Mouse (Mus musculus) effector memory CD4-positive, alpha-beta T cell, adult 7 months (primary cell): ENCODE data around the gene Olfr125. TPM values are rescaled to one million over a fixed set of nuclear protein-coding genes. Genes with fewer than 3 reads are reported as not detected.

Experiments used
- polyA plus RNA-seq: library from polyadenylated mRNA; unstranded; fragments of 100-300 nt; shearing (Covaris generic); gene quantifications from one replicate; pipeline ENCODE4 v1.2.1, GENCODE M21; 2017

The Olfr125 gene
- not detected for polyA plus RNA-seq

GRCm38 (mm10) chr17:37832649-37833048 is at the start of gene Olfr125:
Olfr125 (plus strand) TSS chr17:37832949.

DNA sequence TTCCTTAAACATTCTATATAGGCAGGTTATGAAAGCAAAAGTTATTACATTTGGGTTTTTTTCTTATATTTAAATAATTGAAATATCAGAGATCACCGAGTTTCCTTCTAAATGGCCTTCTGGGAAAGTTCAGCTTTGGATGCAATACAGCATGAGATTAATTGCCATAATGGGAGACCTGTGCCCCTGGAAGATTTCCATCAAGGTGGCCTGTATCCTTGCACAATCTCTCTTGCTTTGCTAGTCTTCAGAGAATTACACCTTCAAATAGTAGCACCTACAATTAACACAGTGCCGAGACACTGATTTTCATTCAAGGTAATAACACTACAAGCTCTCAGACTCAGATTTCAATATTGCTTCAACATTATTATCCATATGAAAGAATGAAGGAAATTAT is 39.5 kb upstream of the Olfr125 start, which contains the start of gene Olfr123:
Gene Olfr123 (plus strand): TSS at position 301 of the 400 bp plus-strand sequence.

GRCm38 (mm10) chr17:37799588-37799987 is 33.2 kb upstream of the Olfr125 start, which contains the start of gene Olfr124:
Olfr124 (plus strand) TSS chr17:37799888.

GRCm38 (mm10) chr17:37847183-37847582 is 14.4 kb downstream of the Olfr125 start, which contains the start of gene Olfr126:
Olfr126 (plus strand) TSS chr17:37847483.

Other genes starting within 250 kb of the Olfr125 start
- not detected for gene Olfr114, start 240.2 kb upstream of the Olfr125 start, polyA plus RNA-seq
- not detected for gene Olfr115, start 205.8 kb upstream of the Olfr125 start, polyA plus RNA-seq
- gene Olfr116, start 205.8 kb upstream of the Olfr125 start, polyA plus RNA-seq, result not detected
- gene Olfr117, start 169.2 kb upstream of the Olfr125 start, polyA plus RNA-seq, result 0.23 TPM
- gene Olfr118, start 166.0 kb upstream of the Olfr125 start, polyA plus RNA-seq, result 0.21 TPM
- not detected for gene Olfr119, start 136.4 kb upstream of the Olfr125 start, polyA plus RNA-seq
- not detected for gene Olfr120, start 111.1 kb upstream of the Olfr125 start, polyA plus RNA-seq
- not detected for gene Olfr121, start 84.1 kb upstream of the Olfr125 start, polyA plus RNA-seq
- not detected for gene Olfr122, start 64.3 kb upstream of the Olfr125 start, polyA plus RNA-seq
- not detected for gene Olfr123, start 39.4 kb upstream of the Olfr125 start, polyA plus RNA-seq
- gene Olfr124, start 33.1 kb upstream of the Olfr125 start, polyA plus RNA-seq, result not detected
- 0.20 TPM for gene Olfr126, start 14.5 kb downstream of the Olfr125 start, polyA plus RNA-seq
- gene Olfr127, start 67.5 kb downstream of the Olfr125 start, polyA plus RNA-seq, result 0.11 TPM
- not detected for gene Olfr128, start 87.6 kb downstream of the Olfr125 start, polyA plus RNA-seq
- not detected for gene Olfr761, start 120.1 kb downstream of the Olfr125 start, polyA plus RNA-seq
- gene Olfr129, start 227.1 kb downstream of the Olfr125 start, polyA plus RNA-seq, result 0.23 TPM
- gene Olfr130, start 231.0 kb downstream of the Olfr125 start, polyA plus RNA-seq, result not detected